Mouse (Mus musculus) thymus, postnatal 0 days (tissue): ENCODE data around the gene Gm10447. TPM values are rescaled to one million over a fixed set of nuclear protein-coding genes. Genes with fewer than 3 reads are reported as not detected.
"Not testable (repeated sequence)": the region's sequence is repeated elsewhere in the genome, so short reads cannot be mapped to it uniquely, and the experiment has no call there.

ENCODE experiments used
- DNase-seq: peaks from one replicate; pipeline ENCODE4 v3.0.0-alpha.2; 2015; ENCODE audit warnings: low spot score
- polyA plus RNA-seq: library from polyadenylated mRNA; unstranded; fragments of >200 nt; fragmentation: Nextera tagmentation; extraction: Ambion mirVana; gene quantifications from 2 replicates; pipeline ENCODE4 v1.2.1, GENCODE M21; 2015

The Gm10447 gene
- polyA plus RNA-seq, 1 experiment from 2014 or later, result not detected

GRCm38 (mm10) chr11:53446183-53446582 lies 10.7 kb downstream of the Gm10447 start:
- no peak for DNase-seq

- no peak for DNase-seq
Measured at GRCm38 (mm10) chr11:53445562-53445961, 11.3 kb downstream of the Gm10447 start.

GRCm38 (mm10) chr11:53443861-53444260 lies 13.0 kb downstream of the Gm10447 start:
- no peak for DNase-seq

- peak; percentile 58 for DNase-seq
Measured at GRCm38 (mm10) chr11:53441921-53442320, 15.0 kb downstream of the Gm10447 start.

GRCm38 (mm10) chr11:53436338-53436737 lies 20.6 kb downstream of the Gm10447 start:
- DNase-seq, result no peak

- DNase-seq, result no peak
Measured at GRCm38 (mm10) chr11:53435504-53435903, 21.4 kb downstream of the Gm10447 start.

- no peak for DNase-seq
Measured at GRCm38 (mm10) chr11:53433057-53433456, 23.9 kb downstream of the Gm10447 start.

GRCm38 (mm10) chr11:53431347-53432056 lies 25.4 kb downstream of the Gm10447 start:
- DNase-seq, result no peak

GRCm38 (mm10) chr11:53430670-53431346 lies 26.1 kb downstream of the Gm10447 start, which contains the start of the genes Uqcrq and Gdf9:
TSS of gene Uqcrq (minus strand) at chr11:53430831.
TSS of gene Gdf9 (plus strand) at chr11:53431023.
- DNase-seq, result peak; percentile 100

GRCm38 (mm10) chr11:53430300-53430669 lies 26.6 kb downstream of the Gm10447 start:
- DNase-seq, result no peak

GRCm38 (mm10) chr11:53429182-53429581 lies 27.7 kb downstream of the Gm10447 start:
- no peak for DNase-seq

GRCm38 (mm10) chr11:53428716-53429057 lies 28.2 kb downstream of the Gm10447 start:
- DNase-seq, result no peak

- DNase-seq, result no peak
Measured at GRCm38 (mm10) chr11:53427993-53428715, 28.8 kb downstream of the Gm10447 start.

GRCm38 (mm10) chr11:53426914-53427313 lies 30.0 kb downstream of the Gm10447 start:
- not testable (repeated sequence) for DNase-seq

GRCm38 (mm10) chr11:53425711-53426255 lies 31.1 kb downstream of the Gm10447 start:
- no peak for DNase-seq

GRCm38 (mm10) chr11:53425251-53425650 lies 31.7 kb downstream of the Gm10447 start:
- no peak for DNase-seq

- no peak for DNase-seq
Measured at GRCm38 (mm10) chr11:53424826-53425225, 32.1 kb downstream of the Gm10447 start.

GRCm38 (mm10) chr11:53423036-53423435 lies 33.9 kb downstream of the Gm10447 start, which contains the start of gene Leap2:
TSS of gene Leap2 (minus strand) at chr11:53423170.
- DNase-seq, result no peak

- no peak for DNase-seq
Measured at GRCm38 (mm10) chr11:53418048-53418447, 38.9 kb downstream of the Gm10447 start.

GRCm38 (mm10) chr11:53413871-53414270 lies 43.0 kb downstream of the Gm10447 start:
- no peak for DNase-seq

- DNase-seq, result peak; percentile 4
Measured at GRCm38 (mm10) chr11:53411738-53412137, 45.2 kb downstream of the Gm10447 start.
